Mouse (Mus musculus) embryonic facial prominence, embryonic 14.5 days (tissue): ENCODE results near the gene Ulk4. TPM values are rescaled to one million over a fixed set of nuclear protein-coding genes. Genes with fewer than 3 reads are reported as not detected.

Experiments
- ATAC-seq: fragments of 200-750 bp; cut with Nextera tagmentation; 2 replicates; pipeline ENCODE4 v1.8.0; 2017; ENCODE audit warnings: low read depth, moderate number of reproducible peaks, moderate TSS enrichment
- DNase-seq: peaks from one replicate; pipeline ENCODE4 v3.0.0-alpha.2; 2015; ENCODE audit warnings: low spot score
- H3K27ac ChIP-seq: fragments of 300-500 bp; sonication (generic); replicated peaks from 2 replicates; pipeline ENCODE4 v1.5.1; 2014; ENCODE audit warnings: low read depth, mild to moderate bottlenecking, low read length, moderate library complexity
- H3K27me3 ChIP-seq: fragments of 300-500 bp; sonication (generic); replicated peaks from 2 replicates; pipeline ENCODE4 v1.6.1; 2014; ENCODE audit warnings: low read length; ENCODE audit not compliant: control insufficient read depth, insufficient read depth
- H3K36me3 ChIP-seq: fragments of 300-500 bp; sonication (generic); 2 replicates; pipeline ENCODE4 v1.6.1; 2014; ENCODE audit warnings: low read length, mixed read lengths; ENCODE audit not compliant: control insufficient read depth, insufficient read depth
- H3K4me1 ChIP-seq: fragments of 300-500 bp; sonication (generic); 2 replicates; pipeline ENCODE4 v1.6.1; 2014; ENCODE audit warnings: antibody characterized with exemption, low read length; ENCODE audit not compliant: control insufficient read depth, insufficient read depth
- H3K4me2 ChIP-seq: fragments of 300-500 bp; sonication (generic); 2 replicates; pipeline ENCODE4 v1.6.1; 2014; ENCODE audit warnings: low read depth, mild to moderate bottlenecking, low read length, moderate library complexity, mixed read lengths
- H3K4me3 ChIP-seq: fragments of 300-500 bp; sonication (generic); 2 replicates; pipeline ENCODE4 v1.5.1; 2014; ENCODE audit warnings: low read depth, mild to moderate bottlenecking, low read length
- H3K9ac ChIP-seq: fragments of 300-500 bp; sonication (generic); 2 replicates; pipeline ENCODE4 v1.6.1; 2014; ENCODE audit warnings: low read depth, mild to moderate bottlenecking, low read length, moderate library complexity, mixed read lengths
- H3K9me3 ChIP-seq: fragments of 300-500 bp; sonication (generic); 2 replicates; pipeline ENCODE4 v1.6.1; 2016; ENCODE audit warnings: low read length; ENCODE audit not compliant: control insufficient read depth
- WGBS: fragments of 180-500 bp; shearing (Covaris S2); extraction: QIAGEN DNeasy Blood & Tissue Kit; methylation state at CpG from one replicate; pipeline ENCODE4 v1.1.7; 2014; 5-methylcytosine and 5-hydroxymethylcytosine counted together
- polyA plus RNA-seq: library from polyadenylated mRNA; unstranded; fragments of >200 nt; fragmentation: Nextera tagmentation; extraction: Ambion mirVana; gene quantifications from 2 replicates; pipeline ENCODE4 v1.2.1, GENCODE M21; 2014

Ulk4 gene
- polyA plus RNA-seq, 1 experiment from 2014 or later: 136 TPM

GRCm38 (mm10) chr9:121143208-121143607, 133.8 kb downstream of the Ulk4 start:
- 92% methylated on average over 6 of the region's 6 CpGs for WGBS
- H3K9ac ChIP-seq: no peak overlapping the region
- no peak for DNase-seq
- no peaks in the 10 kb centered on the region for H3K36me3 ChIP-seq
- no peaks in the 10 kb centered on the region for H3K9me3 ChIP-seq
- no peak overlapping the region for H3K27ac ChIP-seq
- no peaks in the 10 kb centered on the region for H3K4me1 ChIP-seq
- H3K27me3 ChIP-seq: no peaks in the 10 kb centered on the region
- H3K4me3 ChIP-seq: no peak overlapping the region
- no peak for ATAC-seq
- H3K4me2 ChIP-seq: no peak overlapping the region

GRCm38 (mm10) chr9:121132549-121132948, 144.4 kb downstream of the Ulk4 start:
- no peaks in the 10 kb centered on the region for H3K4me1 ChIP-seq
- no peaks in the 10 kb centered on the region for H3K9me3 ChIP-seq
- H3K4me3 ChIP-seq: no peak overlapping the region
- H3K27ac ChIP-seq: no peak overlapping the region
- 63% methylated on average over 6 of the region's 6 CpGs for WGBS
- no peak for DNase-seq
- H3K36me3 ChIP-seq: no peaks in the 10 kb centered on the region
- no peak overlapping the region for H3K4me2 ChIP-seq
- ATAC-seq: no peak
- no peaks in the 10 kb centered on the region for H3K27me3 ChIP-seq
- no peak overlapping the region for H3K9ac ChIP-seq

GRCm38 (mm10) chr9:121129533-121129932, 147.5 kb downstream of the Ulk4 start:
- no peaks in the 10 kb centered on the region for H3K9me3 ChIP-seq
- H3K27me3 ChIP-seq: no peaks in the 10 kb centered on the region
- no peaks in the 10 kb centered on the region for H3K36me3 ChIP-seq
- H3K4me1 ChIP-seq: no peaks in the 10 kb centered on the region
- DNase-seq (no peak), ATAC-seq (no peak)
- H3K4me2 ChIP-seq: no peak overlapping the region
- no peak overlapping the region for H3K4me3 ChIP-seq
- H3K9ac ChIP-seq: no peak overlapping the region
- 61% methylated on average over 2 of the region's 2 CpGs for WGBS
- no peak overlapping the region for H3K27ac ChIP-seq

GRCm38 (mm10) chr9:121128934-121129333, 148.1 kb downstream of the Ulk4 start:
- Histone ChIP-seq H3K4me2 (no peak overlapping the region), H3K4me3 (no peak overlapping the region), H3K9ac (no peak overlapping the region), H3K27me3 (no peaks in the 10 kb centered on the region), H3K27ac (no peak overlapping the region), H3K36me3 (no peaks in the 10 kb centered on the region), H3K4me1 (no peaks in the 10 kb centered on the region), H3K9me3 (no peaks in the 10 kb centered on the region)
- 91% methylated on average over 8 of the region's 8 CpGs for WGBS
- ATAC-seq: no peak
- no peak for DNase-seq

- no peak overlapping the region for H3K4me3 ChIP-seq
- no peaks in the 10 kb centered on the region for H3K9me3 ChIP-seq
- H3K27me3 ChIP-seq: no peaks in the 10 kb centered on the region
- ATAC-seq: no peak
- H3K4me1 ChIP-seq: no peaks in the 10 kb centered on the region
- H3K4me2 ChIP-seq: no peak overlapping the region
- no peaks in the 10 kb centered on the region for H3K36me3 ChIP-seq
- DNase-seq: peak; percentile 20
- no peak overlapping the region for H3K9ac ChIP-seq
- WGBS: 74% methylated on average over 2 of the region's 2 CpGs
- no peak overlapping the region for H3K27ac ChIP-seq
Observed at GRCm38 (mm10) chr9:121127025-121127424, 150.0 kb downstream of the Ulk4 start.

GRCm38 (mm10) chr9:121124705-121125104, 152.3 kb downstream of the Ulk4 start:
- no peaks in the 10 kb centered on the region for H3K27me3 ChIP-seq
- H3K4me3 ChIP-seq: no peak overlapping the region
- H3K4me1 ChIP-seq: no peaks in the 10 kb centered on the region
- H3K9me3 ChIP-seq: no peaks in the 10 kb centered on the region
- no peak overlapping the region for H3K9ac ChIP-seq
- ATAC-seq (no peak), DNase-seq (no peak)
- no peaks in the 10 kb centered on the region for H3K36me3 ChIP-seq
- WGBS: 68% methylated on average over 8 of the region's 8 CpGs
- H3K4me2 ChIP-seq: no peak overlapping the region
- H3K27ac ChIP-seq: no peak overlapping the region

- Histone ChIP-seq H3K4me2 (no peak overlapping the region), H3K4me3 (no peak overlapping the region), H3K27me3 (no peaks in the 10 kb centered on the region), H3K27ac (no peak overlapping the region), H3K9me3 (no peaks in the 10 kb centered on the region), H3K4me1 (no peaks in the 10 kb centered on the region), H3K9ac (no peak overlapping the region), H3K36me3 (no peaks in the 10 kb centered on the region)
- ATAC-seq (no peak), DNase-seq (no peak)
- 49% methylated on average over 5 of the region's 5 CpGs for WGBS
Observed at GRCm38 (mm10) chr9:121122039-121122438, 155.0 kb downstream of the Ulk4 start.

- no peaks in the 10 kb centered on the region for H3K4me1 ChIP-seq
- no peak for ATAC-seq
Observed at GRCm38 (mm10) chr9:121117936-121118335, 159.1 kb downstream of the Ulk4 start.

GRCm38 (mm10) chr9:121112131-121112530, 164.9 kb downstream of the Ulk4 start:
- Histone ChIP-seq H3K9ac (no peak overlapping the region), H3K27ac (no peak overlapping the region), H3K9me3 (no peaks in the 10 kb centered on the region), H3K4me2 (no peak overlapping the region), H3K27me3 (no peaks in the 10 kb centered on the region), H3K4me3 (no peak overlapping the region), H3K36me3 (no peaks in the 10 kb centered on the region), H3K4me1 (peaks cover 11% of the 10 kb centered on the region)
- DNase-seq (no peak), ATAC-seq (no peak)
- 66% methylated on average over 1 of the region's 1 CpGs for WGBS

More at GRCm38 (mm10) chr9:121117936-121118335, 159.1 kb downstream of the Ulk4 start:
- 70% methylated on average over 4 of the region's 4 CpGs for WGBS
- DNase-seq: no peak
- H3K4me3 ChIP-seq: no peak overlapping the region
- no peaks in the 10 kb centered on the region for H3K9me3 ChIP-seq
- no peak overlapping the region for H3K27ac ChIP-seq
- H3K4me2 ChIP-seq: no peak overlapping the region
- H3K27me3 ChIP-seq: no peaks in the 10 kb centered on the region
- no peaks in the 10 kb centered on the region for H3K36me3 ChIP-seq
- H3K9ac ChIP-seq: no peak overlapping the region
